Mouse (Mus musculus) heart, adult 2 months (tissue): ENCODE results near the gene Pax9.

Experiments used
- CTCF ChIP-seq: fragments of 200-600 bp; IDR thresholded peaks from 2 replicates; pipeline ENCODE4 v1.8.1; 2022; ENCODE audit warnings: antibody characterized with exemption, mild to moderate bottlenecking, moderate library complexity
- EP300 ChIP-seq: fragments of 200-500 bp; IDR thresholded peaks from 2 replicates; pipeline ENCODE4 v1.6.1; 2011; ENCODE audit warnings: low read depth, low read length, control low read depth; ENCODE audit not compliant: insufficient read depth
- POLR2A ChIP-seq: fragments of 200-500 bp; IDR thresholded peaks from 2 replicates; pipeline ENCODE4 v1.6.1; 2011; ENCODE audit warnings: mild to moderate bottlenecking, low read depth, low read length, control low read depth; ENCODE audit not compliant: insufficient read depth

GRCm38 (mm10) chr12:56697785-56698184 lies 6.2 kb downstream of the Pax9 start:
- TF ChIP-seq POLR2A (no peak), CTCF (no peak), EP300 (no peak)
